Mouse (Mus musculus) Patski (cell line): ENCODE data around the gene Tfip11. TPM values are rescaled to one million over a fixed set of nuclear protein-coding genes. Genes with fewer than 3 reads are reported as not detected.

ENCODE experiments used
- ATAC-seq: fragments of 100-300 bp; one replicate; pipeline ENCODE4 v1.8.0; 2021
- CTCF ChIA-PET: fragments of 350-600 bp; sonication (Branson Sonifier 250); formaldehyde crosslinking; loops from one replicate; lab custom pipeline; 2022; ENCODE audit warnings: inconsistent platforms; lab: Charles Lee
- POLR2A ChIA-PET: fragments of 350-600 bp; sonication (Branson Sonifier 250); formaldehyde crosslinking; loops from one replicate; lab custom pipeline; 2022; ENCODE audit warnings: antibody characterized with exemption, inconsistent platforms; lab: Charles Lee
- DNase-seq: peaks from one replicate; pipeline ENCODE4 v3.0.0-alpha.2; 2011; ENCODE audit warnings: low read depth, low spot score
- H3K27me3 ChIP-seq: fragments of 371-371 bp; one replicate; pipeline ENCODE4 v1.5.1; 2021
- CTCF ChIP-seq: fragments of 100-300 bp; IDR thresholded peaks from one replicate; pipeline ENCODE4 v1.5.1; 2021
- in situ Hi-C: fragments of 300-500 bp; cut with MboI; formaldehyde crosslinking; loops from 3 replicates; pipeline ENCODE4 v1.11.1; 2018; ENCODE audit warnings: low pct_unique_long_range_greater_than_20kb, mixed read lengths
- polyA plus RNA-seq: library from polyadenylated mRNA; unstranded; gene quantifications from one replicate; pipeline ENCODE4 v1.2.3, GENCODE M21; 2021

Tfip11 gene
- polyA plus RNA-seq, 1 experiment from 2014 or later, result 43.2 TPM

- TF ChIP-seq CTCF, result no peak
- CTCF ChIA-PET, result interaction anchor here (1.1 to 1.5 kb wide), 2 partner anchors 22 to 55 kb away, joined by 3 to 4 read pairs; no protein-coding TSS in a partner anchor
- ATAC-seq (no peak), DNase-seq (no peak)
- no peaks in the 10 kb centered on the region for H3K27me3 ChIP-seq
- POLR2A ChIA-PET, result no interaction called here
- in situ Hi-C loops, result loop anchor here (25.0 kb wide), 1 partner anchor 1592 kb away; no protein-coding TSS in a partner anchor
These were observed 30.6 kb upstream of the Tfip11 start for GRCm38 (mm10) chr5:112295564-112295963.

- no peak for TF ChIP-seq CTCF
- DNase-seq (no peak), ATAC-seq (no peak)
- POLR2A ChIA-PET, result no interaction called here
- in situ Hi-C loops, result loop anchor here (25.0 kb wide), 1 partner anchor 1591 kb away; no protein-coding TSS in a partner anchor
- no peaks in the 10 kb centered on the region for H3K27me3 ChIP-seq
- CTCF ChIA-PET, result interaction anchor here (1.1 to 1.5 kb wide), 2 partner anchors 21 to 56 kb away, joined by 3 to 4 read pairs; no protein-coding TSS in a partner anchor
These were observed 29.6 kb upstream of the Tfip11 start for GRCm38 (mm10) chr5:112296404-112297181.

GRCm38 (mm10) chr5:112297257-112297656, 28.9 kb upstream of the Tfip11 start:
- no peaks in the 10 kb centered on the region for H3K27me3 ChIP-seq
- CTCF ChIA-PET, result no interaction called here
- POLR2A ChIA-PET, result interaction anchor here (0.6 kb wide), 1 partner anchor 18 kb away, joined by 3 read pairs; no protein-coding TSS in a partner anchor
- no peak for ATAC-seq
- DNase-seq, result no peak
- in situ Hi-C loops, result loop anchor here (25.0 kb wide), 1 partner anchor 1590 kb away; no protein-coding TSS in a partner anchor
- TF ChIP-seq CTCF, result no peak

- ATAC-seq, result no peak
- in situ Hi-C loops, result loop anchor here (25.0 kb wide), 1 partner anchor 1589 kb away; no protein-coding TSS in a partner anchor
- DNase-seq, result no peak
- POLR2A ChIA-PET, result interaction anchor here (0.6 kb wide), 1 partner anchor 238 kb away, joined by 3 read pairs; no protein-coding TSS in a partner anchor
- H3K27me3 ChIP-seq, result no peaks in the 10 kb centered on the region
- TF ChIP-seq CTCF, result no peak
- CTCF ChIA-PET, result interaction anchor here (1.2 kb wide), 1 partner anchor 37 kb away, joined by 3 read pairs; no protein-coding TSS in a partner anchor
These were observed 27.8 kb upstream of the Tfip11 start for GRCm38 (mm10) chr5:112298226-112298988.

- DNase-seq (no peak), ATAC-seq (no peak)
- in situ Hi-C loops, result loop anchor here (25.0 kb wide), 1 partner anchor 1588 kb away; no protein-coding TSS in a partner anchor
- TF ChIP-seq CTCF, result no peak
- no peaks in the 10 kb centered on the region for H3K27me3 ChIP-seq
- POLR2A ChIA-PET, result no interaction called here
- CTCF ChIA-PET, result interaction anchor here (1.2 kb wide), 1 partner anchor 36 kb away, joined by 3 read pairs; no protein-coding TSS in a partner anchor
These were observed 26.8 kb upstream of the Tfip11 start for GRCm38 (mm10) chr5:112299399-112299798.

GRCm38 (mm10) chr5:112300112-112300511, 26.0 kb upstream of the Tfip11 start:
- ATAC-seq (no peak), DNase-seq (no peak)
- in situ Hi-C loops, result loop anchor here (25.0 kb wide), 1 partner anchor 1462 kb away; the partner anchor contains the start of genes Iscu and Sart3
- ChIA-PET POLR2A (no interaction called here), CTCF (interaction anchor here (0.9 to 1.2 kb wide), 3 partner anchors 9 to 59 kb away, joined by 3 to 5 read pairs (median 3); no protein-coding TSS in a partner anchor)
- H3K27me3 ChIP-seq, result no peaks in the 10 kb centered on the region
- no peak for TF ChIP-seq CTCF

GRCm38 (mm10) chr5:112300721-112301308, 25.3 kb upstream of the Tfip11 start:
- in situ Hi-C loops, result loop anchor here (25.0 kb wide), 1 partner anchor 1461 kb away; the partner anchor contains the start of genes Iscu and Sart3
- TF ChIP-seq CTCF, result no peak
- no peak for DNase-seq
- ChIA-PET CTCF (interaction anchor here (0.9 to 1.4 kb wide), 4 partner anchors 9 to 60 kb away, joined by 3 to 5 read pairs (median 3); no protein-coding TSS in a partner anchor), POLR2A (interaction anchor here (1.6 kb wide), 1 partner anchor 21 kb away, joined by 4 read pairs; no protein-coding TSS in a partner anchor)
- no peaks in the 10 kb centered on the region for H3K27me3 ChIP-seq
- no peak for ATAC-seq

GRCm38 (mm10) chr5:112301694-112302093, 24.5 kb upstream of the Tfip11 start:
- no peaks in the 10 kb centered on the region for H3K27me3 ChIP-seq
- DNase-seq (no peak), ATAC-seq (no peak)
- CTCF ChIA-PET, result interaction anchor here (1.4 kb wide), 1 partner anchor 12 kb away, joined by 3 read pairs; no protein-coding TSS in a partner anchor
- in situ Hi-C loops, result loop anchor here (25.0 kb wide), 1 partner anchor 1461 kb away; the partner anchor contains the start of genes Iscu and Sart3
- POLR2A ChIA-PET, result interaction anchor here (1.6 kb wide), 1 partner anchor 22 kb away, joined by 4 read pairs; no protein-coding TSS in a partner anchor
- TF ChIP-seq CTCF, result no peak

GRCm38 (mm10) chr5:112302310-112302709, 23.8 kb upstream of the Tfip11 start:
- no peak for ATAC-seq
- no peaks in the 10 kb centered on the region for H3K27me3 ChIP-seq
- DNase-seq, result no peak
- CTCF ChIA-PET, result no interaction called here
- POLR2A ChIA-PET, result interaction anchor here (1.6 kb wide), 1 partner anchor 23 kb away, joined by 4 read pairs; no protein-coding TSS in a partner anchor
- in situ Hi-C loops, result loop anchor here (25.0 kb wide), 1 partner anchor 1460 kb away; the partner anchor contains the start of genes Iscu and Sart3
- TF ChIP-seq CTCF, result no peak
